Mouse (Mus musculus) c-Kit-positive CD71-positive TER-119-positive erythroid progenitor cells, embryonic 14.5 days (primary cell): ENCODE results near the gene Hes7.
A peak's percentile ranks its signal among the peaks of the same experiment; 100 is the strongest.

Experiments
- DNase-seq: peaks from one replicate; pipeline ENCODE4 v3.0.0-alpha.2; 2013; ENCODE audit warnings: low spot score

Gene Hes7

DNA sequence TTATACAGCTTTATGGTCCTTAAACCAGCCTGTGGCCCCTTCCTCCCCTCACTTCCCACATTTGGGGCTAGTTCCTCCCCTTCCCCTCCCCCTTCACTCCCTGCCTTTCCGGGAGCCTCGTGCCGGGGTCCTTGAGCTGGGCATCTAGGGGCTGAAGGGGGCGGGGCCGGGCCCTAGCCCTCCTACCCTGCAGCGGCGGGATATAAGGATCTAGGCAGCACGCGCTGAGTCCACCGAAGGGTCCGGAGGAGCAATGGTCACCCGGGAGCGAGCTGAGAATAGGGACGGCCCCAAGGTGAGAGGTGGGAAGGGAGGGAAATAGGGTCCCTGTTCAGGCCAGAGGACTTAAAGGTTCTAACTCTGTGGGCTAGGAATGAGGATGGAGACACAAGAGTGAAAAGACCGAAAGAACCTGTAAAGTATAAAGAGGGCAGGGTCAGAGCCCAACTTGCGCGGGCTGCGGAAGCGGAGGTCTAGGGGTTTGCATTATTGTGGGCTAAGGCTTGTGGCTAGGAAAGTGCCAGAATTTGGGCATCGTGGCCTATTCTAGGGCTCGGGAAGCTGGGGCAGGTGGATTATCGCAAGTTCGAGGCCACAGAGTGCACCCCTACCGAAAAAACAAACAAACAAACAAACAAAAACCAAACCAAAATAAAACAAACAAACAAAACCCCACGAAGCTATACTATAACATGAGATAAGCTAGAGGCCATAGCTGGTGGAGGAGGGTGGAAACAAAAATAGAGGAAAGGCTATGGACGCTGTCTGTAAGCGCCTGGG lies at the start of gene Hes7:
TSS of gene Hes7 (plus strand) at position 184 of the 780 bp plus-strand sequence.
- no peak for DNase-seq

DNA sequence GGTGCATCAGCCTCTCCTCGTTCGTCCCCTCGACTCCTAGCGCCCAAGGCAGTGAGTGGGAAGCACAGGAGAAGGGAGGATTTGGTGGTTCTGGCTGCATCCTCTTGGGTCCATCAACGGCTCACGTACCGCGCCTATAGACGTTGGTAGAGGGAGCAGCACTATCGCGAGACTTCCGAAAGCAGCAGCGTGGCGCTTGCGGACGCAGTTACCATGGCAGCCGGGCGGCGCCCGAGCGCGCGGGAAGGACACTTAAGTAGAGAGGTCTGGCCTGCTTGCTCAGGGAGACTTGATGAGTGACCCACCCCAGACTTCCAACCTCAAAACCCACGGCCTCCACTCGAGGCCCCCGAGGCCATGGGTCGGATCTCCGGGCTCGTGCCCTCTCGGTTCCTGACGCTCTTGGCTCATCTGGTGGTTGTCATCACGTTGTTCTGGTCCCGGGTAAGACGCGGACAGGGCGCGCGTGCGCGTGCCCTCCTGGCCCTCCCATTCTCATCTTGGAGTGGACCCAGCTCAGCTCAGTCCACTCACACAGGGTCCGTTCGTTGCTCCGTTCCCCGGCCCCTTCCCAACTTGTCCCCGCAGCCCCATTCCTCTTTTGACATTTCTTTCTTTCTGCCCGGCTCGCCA lies 49.5 kb upstream of the Hes7 start, which contains the start of gene Tmem107:
TSS of gene Tmem107 (plus strand) at position 217 of the 633 bp plus-strand sequence.
- peak; percentile 93 for DNase-seq

DNA sequence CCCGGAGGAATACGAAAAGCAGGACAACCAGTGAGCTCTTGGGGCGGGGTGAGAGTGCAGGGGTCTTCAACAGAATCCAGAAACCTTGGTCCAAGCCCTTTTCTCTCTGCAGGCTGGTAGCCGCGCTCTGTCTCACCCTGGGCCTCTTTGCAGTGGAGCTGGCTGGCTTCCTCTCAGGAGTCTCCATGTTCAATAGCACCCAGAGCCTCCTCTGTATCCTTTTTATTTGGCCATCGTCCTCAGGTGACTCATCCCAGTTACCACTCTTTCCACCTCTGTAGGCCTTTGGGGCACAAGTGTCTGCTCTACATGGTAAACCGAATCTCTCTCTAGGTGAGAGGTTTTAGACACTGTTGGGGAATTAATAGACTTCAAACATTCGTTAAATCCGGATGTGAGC lies 48.9 kb upstream of the Hes7 start:
- no peak for DNase-seq

DNA sequence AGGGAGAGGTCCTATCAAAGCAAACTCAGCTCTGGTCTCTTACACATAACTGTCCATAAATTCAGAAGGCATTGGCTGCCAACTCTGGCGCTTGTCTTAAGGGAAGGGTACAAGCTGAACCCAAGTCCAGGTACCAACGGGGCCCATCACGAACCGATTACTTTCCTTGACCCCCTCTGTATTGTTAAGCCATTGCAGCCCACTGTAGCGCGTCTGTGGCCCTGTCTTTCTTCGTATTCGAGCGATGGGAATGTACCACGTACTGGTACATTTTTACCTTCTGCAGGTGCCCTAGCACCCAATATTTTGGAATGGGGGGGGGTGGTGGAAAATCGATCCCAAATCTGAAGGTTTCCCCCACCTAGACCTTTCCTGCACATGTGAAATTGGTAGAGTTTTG lies 48.0 kb upstream of the Hes7 start:
- no peak for DNase-seq

DNA sequence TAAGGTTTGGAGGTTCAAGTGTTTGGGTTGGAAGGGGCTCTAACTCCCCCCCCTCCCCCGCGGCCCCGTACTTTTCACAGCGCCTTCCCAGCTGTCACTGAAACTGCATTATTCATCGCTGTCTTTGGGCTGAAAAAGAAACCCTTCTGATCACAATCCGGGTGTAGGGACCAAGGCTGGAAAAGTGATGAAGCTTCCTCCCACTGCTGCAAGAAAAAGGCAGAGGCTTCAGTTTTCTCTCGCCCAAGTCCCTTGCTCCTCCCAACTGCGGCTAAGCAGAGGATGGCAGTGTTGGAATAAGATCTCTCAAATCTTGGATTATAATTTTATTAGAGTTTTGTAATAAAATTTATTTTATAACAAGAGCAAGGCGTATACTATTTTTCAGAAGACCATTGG lies 47.5 kb upstream of the Hes7 start:
- no peak for DNase-seq

DNA sequence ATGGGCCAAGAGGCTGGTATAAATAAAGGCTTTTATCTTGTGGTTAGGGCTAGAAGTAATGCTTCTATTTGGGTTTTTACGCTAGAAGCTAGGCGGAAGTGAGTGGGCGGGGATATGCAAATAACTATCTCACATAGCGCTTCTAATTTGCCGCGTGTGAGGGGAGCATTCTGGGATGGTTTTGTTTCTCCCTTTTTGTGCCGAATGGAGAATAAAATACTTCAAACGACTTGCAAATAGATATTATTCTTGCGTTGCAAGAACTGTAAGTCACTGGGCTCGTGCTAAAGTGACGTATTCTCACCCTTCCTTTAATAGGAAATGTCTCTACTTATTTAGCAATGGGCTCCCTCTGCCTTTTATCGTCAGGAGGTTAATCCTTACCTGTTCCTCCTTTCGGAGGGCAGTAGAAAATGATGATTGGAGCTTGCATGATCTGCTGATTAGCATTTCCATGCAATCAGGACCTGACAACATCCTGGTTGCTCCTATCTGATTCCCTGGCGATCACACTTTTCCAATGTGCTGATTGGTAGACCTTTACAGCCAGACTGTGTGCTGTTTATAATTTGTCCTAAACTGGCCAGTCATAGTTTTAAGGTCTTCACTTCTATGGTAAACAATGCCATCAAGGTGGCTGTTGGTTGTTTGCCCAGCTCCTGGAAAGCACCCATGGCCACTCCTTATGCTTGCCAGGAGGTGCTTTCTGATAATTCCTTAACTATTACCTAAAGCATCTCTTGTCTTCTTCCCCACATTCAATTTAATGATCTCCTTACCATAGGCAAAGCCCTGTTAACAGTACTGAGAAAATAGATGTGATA lies 46.9 kb upstream of the Hes7 start:
- DNase-seq, result peak; percentile 95

DNA sequence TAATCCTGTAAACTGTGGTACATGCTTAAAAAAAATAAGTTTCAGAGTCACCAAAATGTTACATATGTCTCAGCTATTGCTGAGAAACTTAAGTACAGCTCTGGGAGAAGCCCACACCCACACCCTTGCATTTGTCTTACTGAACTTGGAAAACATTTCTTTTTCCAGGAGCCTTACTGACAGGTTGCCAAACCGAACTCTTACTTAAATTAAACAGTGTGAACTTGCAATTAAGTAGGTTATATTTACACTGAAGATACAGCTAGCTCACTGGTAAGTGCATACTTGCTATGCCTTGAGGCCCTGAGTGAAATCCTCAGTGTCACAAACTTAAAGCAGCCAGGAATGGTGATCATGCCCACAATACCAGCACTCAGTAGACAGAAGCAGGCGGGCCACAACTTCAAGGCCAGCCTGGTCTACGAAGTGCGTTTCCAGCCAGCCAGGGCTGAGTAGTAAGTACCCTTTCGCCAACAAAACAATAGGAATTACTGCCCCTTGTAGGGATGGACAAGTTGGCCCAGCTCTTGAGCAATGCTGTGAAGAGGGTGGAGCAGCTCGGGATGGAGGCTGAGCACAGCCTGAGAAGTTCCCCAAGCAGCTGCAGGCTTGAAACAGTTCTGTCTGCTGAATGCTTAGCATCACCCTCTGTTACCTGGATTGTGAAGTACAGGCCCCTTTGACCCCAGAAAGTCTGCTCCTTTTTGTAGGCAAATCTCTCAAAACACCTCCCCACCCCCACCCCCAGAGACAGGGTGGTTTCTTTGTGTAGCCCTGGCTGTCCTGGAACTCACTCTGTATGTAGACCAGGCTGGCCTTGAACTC lies 46.0 kb upstream of the Hes7 start:
- DNase-seq, result no peak

DNA sequence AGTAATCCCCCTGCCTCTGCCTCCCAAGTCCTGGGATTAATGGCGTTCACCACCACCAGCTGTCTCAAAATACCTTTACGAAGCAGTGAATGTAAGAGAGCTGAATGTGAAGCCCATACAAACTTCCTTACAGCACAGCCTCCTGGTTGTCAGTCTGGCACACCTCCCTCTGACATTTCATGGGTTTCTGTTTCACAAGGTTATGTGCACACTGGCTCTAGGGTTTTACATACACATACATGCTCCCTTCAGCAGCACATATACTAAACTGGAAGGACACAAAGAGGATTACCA lies 45.5 kb upstream of the Hes7 start:
- DNase-seq, result no peak

DNA sequence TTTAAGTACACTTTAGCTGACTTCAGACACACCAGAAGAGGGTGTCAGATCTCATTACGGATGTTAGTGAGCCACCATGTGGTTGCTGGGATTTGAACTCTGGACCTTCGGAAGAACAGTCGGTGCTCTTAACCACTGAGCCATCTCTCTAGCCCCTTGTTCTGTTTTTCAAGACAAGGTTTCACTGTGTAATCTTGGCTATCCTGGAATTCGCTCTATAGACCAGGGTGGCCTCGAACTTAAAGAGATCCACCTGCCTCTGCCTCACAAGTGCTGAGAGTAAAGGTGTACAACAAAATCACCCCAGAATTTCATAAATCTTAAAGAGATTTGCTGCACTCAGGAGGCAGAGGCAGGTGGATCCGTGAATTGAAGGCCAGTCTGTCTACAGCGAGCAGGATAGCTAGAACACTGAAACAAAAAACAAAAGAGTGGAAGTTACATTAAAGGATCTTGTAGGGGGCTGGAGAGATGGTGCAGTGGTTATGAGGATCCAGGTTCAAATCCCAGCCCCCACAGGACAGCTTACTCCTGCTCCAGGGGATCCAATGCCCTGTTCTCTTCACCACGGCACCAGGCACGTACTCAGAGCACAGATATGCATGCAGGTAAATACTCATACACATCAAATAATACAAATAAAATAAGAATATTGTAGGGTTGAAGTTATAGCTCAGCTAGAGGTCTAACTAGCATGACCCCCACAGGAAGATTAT lies 44.3 kb upstream of the Hes7 start:
- no peak for DNase-seq

DNA sequence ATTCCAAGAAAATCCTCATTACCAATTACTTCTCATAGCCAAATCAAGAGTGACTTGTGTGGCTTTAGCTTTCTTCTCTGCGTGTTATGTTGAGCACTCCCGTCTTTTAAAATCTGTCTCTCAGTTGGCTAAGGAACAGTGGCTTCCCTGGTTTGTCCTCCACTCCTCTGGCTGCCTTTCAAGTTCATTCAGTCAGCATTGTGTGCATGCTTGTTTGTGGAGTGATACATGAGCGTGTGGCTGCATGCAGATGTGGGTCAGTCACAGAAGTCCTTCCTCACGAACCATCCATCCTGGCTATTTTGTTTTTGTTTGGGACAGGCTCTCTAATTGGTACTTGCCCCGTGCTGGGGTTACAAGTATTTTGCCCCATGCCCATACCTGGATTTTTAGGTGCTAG lies 43.6 kb upstream of the Hes7 start:
- no peak for DNase-seq

DNA sequence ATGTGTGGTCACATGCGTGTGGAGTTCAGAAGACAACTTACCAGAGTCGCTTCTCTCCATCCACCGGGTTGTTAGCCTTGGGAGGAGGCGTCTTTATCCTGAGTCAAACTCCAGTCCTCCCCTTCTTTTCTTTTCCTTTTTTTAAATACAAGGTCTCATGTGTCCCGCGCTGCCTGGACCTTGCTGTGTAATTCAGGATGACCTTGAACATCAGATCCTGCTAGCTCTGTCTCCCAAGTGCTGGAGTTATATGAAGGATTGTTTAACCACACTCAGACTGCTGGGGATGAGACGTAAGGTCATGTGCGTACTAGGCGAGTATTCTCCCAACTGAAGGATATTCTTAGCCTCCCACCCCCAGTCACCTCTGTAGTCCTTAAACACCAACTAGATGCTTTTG lies 42.9 kb upstream of the Hes7 start:
- no peak for DNase-seq

DNA sequence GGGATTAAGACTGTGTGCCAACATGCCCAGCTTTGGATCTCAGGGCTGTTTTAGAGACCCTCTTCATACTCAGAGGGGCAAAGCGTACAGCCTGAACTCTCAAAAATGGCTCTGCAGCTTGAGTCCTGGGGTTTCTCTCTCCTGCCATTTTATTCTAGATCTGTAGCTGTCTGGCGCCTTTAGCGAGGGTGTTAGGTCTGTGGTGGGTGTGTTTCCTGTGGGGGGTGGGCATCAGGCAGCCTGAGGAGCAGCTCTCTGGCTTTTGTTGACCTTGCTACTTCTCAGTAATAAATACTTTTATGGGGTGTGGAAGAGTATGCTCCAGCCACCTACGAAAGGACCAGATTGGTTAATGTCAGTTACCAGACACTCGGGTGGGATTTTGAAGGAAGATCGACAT lies 42.2 kb upstream of the Hes7 start:
- DNase-seq, result no peak

DNA sequence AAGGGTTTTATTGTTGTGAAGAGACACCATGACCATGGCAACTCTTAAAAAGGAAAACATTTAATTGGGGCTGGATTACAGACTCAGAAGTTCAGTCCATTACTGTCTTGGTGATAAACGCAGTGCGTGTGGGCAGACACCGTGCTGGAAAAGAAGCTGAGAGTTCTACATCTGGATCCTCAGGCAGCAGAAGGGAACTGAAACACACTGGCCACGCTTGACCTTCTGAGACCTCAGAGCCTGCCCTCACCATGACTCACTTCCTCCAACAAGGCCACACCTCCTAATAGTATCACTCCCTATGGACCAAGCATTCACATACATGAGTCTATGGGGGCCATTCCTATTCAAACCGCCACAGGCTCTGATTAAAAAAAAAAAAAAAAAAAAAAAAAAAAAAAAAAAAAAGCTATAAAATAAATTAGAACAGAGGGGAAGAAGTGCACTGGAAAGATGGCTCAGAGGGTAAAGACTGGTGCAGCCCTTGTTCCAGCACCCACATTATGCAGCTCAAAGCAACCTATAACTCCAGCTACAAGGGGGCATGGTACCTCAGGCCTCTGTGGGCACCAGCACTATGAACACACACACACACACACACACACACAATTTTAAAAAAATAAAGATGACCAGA lies 41.3 kb upstream of the Hes7 start:
- no peak for DNase-seq

DNA sequence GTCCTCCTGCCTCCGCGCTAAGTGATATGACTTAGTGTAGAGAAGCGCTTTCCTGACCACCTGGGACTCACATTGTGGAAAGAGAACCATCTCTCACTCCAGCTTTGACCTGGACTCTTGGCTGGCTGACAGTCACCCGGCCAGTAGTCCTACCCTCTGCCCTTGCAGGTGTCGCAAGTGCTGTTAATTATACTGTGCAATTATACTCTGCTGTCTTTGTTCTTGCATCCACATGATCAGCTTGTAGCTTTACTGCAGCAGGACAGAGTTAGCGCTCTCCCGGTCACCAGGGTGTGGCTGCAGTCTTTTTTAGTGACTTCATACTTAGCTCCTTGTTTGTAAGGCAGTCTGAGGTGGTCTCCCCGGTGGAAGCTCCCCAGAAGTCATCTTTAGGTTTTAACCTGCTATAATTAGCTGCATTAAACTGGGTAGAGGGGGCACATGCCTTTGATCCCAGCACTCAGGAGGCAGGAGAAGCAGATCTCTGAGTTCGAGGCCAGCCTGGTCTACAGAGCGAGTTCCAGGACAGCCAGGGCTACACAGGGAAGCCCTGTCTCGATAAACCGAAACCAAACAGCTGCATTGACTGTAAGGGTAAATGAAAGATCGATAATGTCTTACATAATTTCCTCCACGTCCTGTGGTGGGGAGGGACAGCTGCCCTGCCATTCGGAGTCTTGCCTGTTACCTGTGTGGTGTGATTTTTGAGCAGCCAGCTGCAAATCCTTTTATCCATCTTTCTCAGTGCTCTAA lies 39.9 kb upstream of the Hes7 start:
- DNase-seq, result no peak

DNA sequence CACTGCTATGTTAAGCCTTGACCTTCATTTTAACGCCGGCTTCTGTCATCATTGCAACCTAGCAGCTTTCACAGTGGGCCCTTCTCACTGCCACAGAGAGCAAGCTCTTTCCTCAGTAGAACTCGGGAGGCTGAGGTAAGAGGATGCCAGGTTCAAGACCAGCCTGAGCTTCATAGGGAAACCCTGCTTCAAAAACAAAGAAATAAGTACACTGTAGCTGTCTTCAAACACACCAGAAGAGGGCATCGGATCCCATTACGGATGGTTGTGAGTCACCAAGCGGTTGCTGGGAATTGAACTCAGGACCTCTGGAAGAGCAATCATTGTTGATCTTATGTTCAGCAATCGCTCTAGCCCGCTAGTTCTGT lies 39.4 kb upstream of the Hes7 start:
- no peak for DNase-seq

DNA sequence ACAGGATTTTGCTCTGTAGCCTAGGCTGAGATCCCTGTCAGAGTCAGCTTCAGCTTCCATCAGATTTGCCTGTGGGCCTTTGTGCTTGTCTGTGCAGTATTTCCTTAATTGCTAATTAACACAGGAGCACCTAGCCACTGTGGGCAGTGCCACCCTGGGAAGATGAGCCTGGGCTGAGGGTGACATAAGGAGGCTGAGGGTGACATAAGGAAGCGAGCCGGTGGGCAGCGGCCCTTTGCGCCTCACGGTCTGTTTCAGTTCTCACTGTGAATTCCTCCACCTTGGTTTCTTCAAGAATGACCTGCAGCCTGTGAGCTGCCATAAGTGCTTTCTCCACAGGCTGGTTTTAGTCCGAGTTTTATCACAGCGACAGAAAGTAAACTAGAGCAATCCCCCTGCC lies 38.6 kb upstream of the Hes7 start:
- no peak for DNase-seq

DNA sequence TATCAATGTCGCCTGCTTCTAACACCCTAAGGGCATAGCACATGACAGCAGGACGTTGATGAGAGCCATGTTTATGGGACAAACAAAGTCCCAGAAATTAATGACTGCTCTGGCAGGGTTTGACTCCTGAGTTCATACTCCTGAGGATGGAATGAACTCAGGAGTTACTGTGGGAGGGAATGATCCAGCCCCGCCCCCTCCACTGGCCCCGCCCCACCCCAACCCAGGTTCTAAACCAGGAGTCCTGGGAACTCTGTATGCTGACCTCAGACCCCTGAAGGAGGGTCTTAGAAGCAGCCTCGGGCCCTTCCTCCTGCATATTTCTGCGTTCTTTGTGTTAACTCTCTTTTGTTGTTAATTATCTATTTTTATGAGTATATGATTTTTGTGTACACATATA lies 34.6 kb upstream of the Hes7 start:
- DNase-seq, result no peak

DNA sequence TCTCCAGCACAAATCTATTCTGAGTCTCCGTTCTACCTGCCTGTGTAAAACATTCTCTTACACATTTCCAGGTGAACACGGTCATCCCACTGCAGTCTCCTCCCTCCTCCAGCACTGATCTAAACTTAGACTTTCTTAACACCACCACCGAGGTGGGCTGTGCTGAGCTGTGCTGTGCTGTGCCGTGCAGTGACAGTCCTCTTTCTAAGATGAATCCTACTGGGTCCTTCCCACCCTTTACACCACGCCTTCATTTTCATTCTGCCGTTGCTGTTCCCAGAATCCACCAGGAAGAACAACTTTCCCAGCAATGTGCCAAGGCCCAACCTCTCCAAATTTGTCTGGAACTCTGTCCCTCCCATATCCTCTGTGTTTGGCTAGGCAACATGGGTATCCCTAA lies 33.8 kb upstream of the Hes7 start:
- DNase-seq, result no peak

DNA sequence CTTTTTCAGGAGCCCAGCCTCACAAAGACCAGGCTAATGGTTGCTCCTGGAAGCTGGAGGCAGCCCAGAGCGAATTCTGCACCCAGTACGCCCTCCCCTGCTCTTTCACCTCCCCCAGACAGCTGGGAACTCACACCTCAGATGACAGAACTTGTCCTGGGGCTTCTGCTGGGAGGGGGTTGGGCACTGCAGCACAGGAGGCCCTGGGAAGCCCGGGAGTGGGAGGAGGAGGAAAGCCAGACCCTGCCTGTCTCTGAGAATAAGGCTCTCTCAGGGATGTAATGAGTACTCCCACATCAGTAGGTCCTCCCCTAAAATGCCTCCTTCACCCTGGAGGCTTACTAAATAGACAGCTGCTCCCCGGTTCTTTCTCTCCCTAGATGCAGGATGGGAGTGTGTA lies 33.1 kb upstream of the Hes7 start:
- DNase-seq, result no peak

DNA sequence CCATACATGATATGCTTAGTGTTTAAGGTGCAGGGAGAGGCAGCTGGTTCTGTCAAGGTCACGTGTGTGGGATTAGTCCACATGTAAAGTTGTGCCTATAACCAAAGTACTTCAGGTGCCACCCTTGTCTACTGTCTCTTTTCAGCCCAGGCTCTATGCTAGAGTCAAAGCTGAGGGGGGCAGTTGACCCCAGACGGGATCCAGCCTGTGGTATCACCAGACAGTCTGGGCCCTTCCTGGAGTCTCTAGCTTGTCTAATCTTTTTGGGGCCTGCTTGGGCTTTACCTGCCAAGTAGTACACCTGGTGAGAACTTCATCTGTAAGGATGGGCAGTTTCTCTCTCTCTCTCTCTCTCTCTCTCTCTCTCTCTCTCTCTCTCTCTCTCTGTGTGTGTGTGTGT lies 32.6 kb upstream of the Hes7 start:
- no peak for DNase-seq
